Mouse (Mus musculus): ENCODE data around the gene Slc24a2.

DNA sequence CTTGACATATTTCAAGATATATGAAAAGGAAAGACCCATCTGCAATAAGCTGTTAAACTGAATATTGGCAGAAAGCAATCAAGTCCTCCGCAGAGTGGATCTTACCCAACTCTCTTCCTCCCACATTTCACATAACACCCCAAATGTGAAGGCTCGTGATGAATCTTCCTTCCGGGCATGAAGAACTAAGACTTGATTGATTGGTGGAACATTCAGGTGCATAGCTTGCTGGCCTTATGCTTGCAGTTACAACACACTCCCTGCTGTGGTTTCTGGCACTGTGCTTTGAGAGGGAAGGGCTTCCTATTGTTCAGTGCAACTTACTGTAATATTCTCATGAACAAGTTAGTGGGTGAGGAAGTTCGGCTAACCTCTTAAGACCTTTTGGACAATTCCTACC, 72.2 kb downstream of the Slc24a2 start:
- TF ChIP-seq GATA1 (IDR thresholded peaks at IDR 0.05; ENCODE audit: low read length) = no peak
- TF ChIP-seq TAL1 (IDR thresholded peaks at IDR 0.05; ENCODE audit: low read length) = no peak

Measured in erythroblast, embryonic 14.5 days (primary cell).